Mouse (Mus musculus): Measurements from ENCODE around the gene Ripply3. TPM values are rescaled to one million over a fixed set of nuclear protein-coding genes. Genes with fewer than 3 reads are reported as not detected.

The Ripply3 gene
- polyA plus RNA-seq, 1 experiment from 2014 or later: 5.1 TPM

- no peaks in the 10 kb centered on the region for H3K36me3 ChIP-seq
- H3K4me1 ChIP-seq (replicated peaks): peaks cover 15% of the 10 kb centered on the region
- no peaks in the 10 kb centered on the region for H3K27me3 ChIP-seq (ENCODE audit: insufficient read depth, poor library complexity, severe bottlenecking)
- no peak overlapping the region for H3K27ac ChIP-seq
- no peak overlapping the region for H3K4me3 ChIP-seq
- 74% methylated on average over 11 of the region's 11 CpGs for WGBS
- no peak for DNase-seq (ENCODE audit: low spot score)
- no peaks in the 10 kb centered on the region for H3K9me3 ChIP-seq
Measured at GRCm38 (mm10) chr16:94349588-94350286, 21.5 kb downstream of the Ripply3 start.

- no peak for DNase-seq (ENCODE audit: low spot score)
- 83% methylated on average over 10 of the region's 10 CpGs for WGBS
Measured at GRCm38 (mm10) chr16:94350287-94350677, 22.1 kb downstream of the Ripply3 start.

GRCm38 (mm10) chr16:94354450-94354849, 26.2 kb downstream of the Ripply3 start:
- 61% methylated on average over 9 of the region's 9 CpGs for WGBS
- DNase-seq (ENCODE audit: low spot score): peak; percentile 25

More at GRCm38 (mm10) chr16:94350287-94350677, 22.1 kb downstream of the Ripply3 start:
- H3K27me3 ChIP-seq (ENCODE audit: insufficient read depth, poor library complexity, severe bottlenecking): no peaks in the 10 kb centered on the region
- H3K36me3 ChIP-seq: no peaks in the 10 kb centered on the region
- H3K9me3 ChIP-seq: no peaks in the 10 kb centered on the region
- no peak overlapping the region for H3K4me3 ChIP-seq
- no peak overlapping the region for H3K27ac ChIP-seq
- peaks cover 15% of the 10 kb centered on the region for H3K4me1 ChIP-seq (replicated peaks)

GRCm38 (mm10) chr16:94356046-94356445, 27.8 kb downstream of the Ripply3 start:
- DNase-seq (ENCODE audit: low spot score): no peak
- Histone ChIP-seq H3K27ac (no peak overlapping the region), H3K27me3 (ENCODE audit: insufficient read depth, poor library complexity, severe bottlenecking) (no peaks in the 10 kb centered on the region; the same call in 1 of the 2 replicates), H3K4me1 (replicated peaks) (peaks cover 14% of the 10 kb centered on the region), H3K4me3 (no peak overlapping the region), H3K36me3 (no peaks in the 10 kb centered on the region), H3K9me3 (no peaks in the 10 kb centered on the region)
- WGBS: 71% methylated on average over 7 of the region's 7 CpGs

More at GRCm38 (mm10) chr16:94354450-94354849, 26.2 kb downstream of the Ripply3 start:
- no peaks in the 10 kb centered on the region for H3K9me3 ChIP-seq
- peaks cover 15% of the 10 kb centered on the region for H3K4me1 ChIP-seq (replicated peaks)
- H3K27me3 ChIP-seq (ENCODE audit: insufficient read depth, poor library complexity, severe bottlenecking): no peaks in the 10 kb centered on the region; the same call in 1 of the 2 replicates
- H3K27ac ChIP-seq: no peak overlapping the region
- no peaks in the 10 kb centered on the region for H3K36me3 ChIP-seq
- no peak overlapping the region for H3K4me3 ChIP-seq

GRCm38 (mm10) chr16:94356776-94357494, 28.7 kb downstream of the Ripply3 start:
- no peak for DNase-seq (ENCODE audit: low spot score)
- Histone ChIP-seq H3K27ac (no peak overlapping the region), H3K4me3 (no peak overlapping the region), H3K4me1 (replicated peaks) (peaks cover 17% of the 10 kb centered on the region), H3K9me3 (no peaks in the 10 kb centered on the region), H3K27me3 (ENCODE audit: insufficient read depth, poor library complexity, severe bottlenecking) (no peaks in the 10 kb centered on the region; the same call in 1 of the 2 replicates), H3K36me3 (no peaks in the 10 kb centered on the region)
- WGBS: 82% methylated on average over 11 of the region's 11 CpGs

- Histone ChIP-seq H3K9me3 (no peaks in the 10 kb centered on the region), H3K4me1 (replicated peaks) (peaks cover 24% of the 10 kb centered on the region), H3K36me3 (no peaks in the 10 kb centered on the region), H3K27me3 (ENCODE audit: insufficient read depth, poor library complexity, severe bottlenecking) (no peaks in the 10 kb centered on the region; the same call in 1 of the 2 replicates), H3K27ac (no peak overlapping the region), H3K4me3 (no peak overlapping the region)
- DNase-seq (ENCODE audit: low spot score): no peak
- 84% methylated on average over 3 of the region's 3 CpGs for WGBS
Measured at GRCm38 (mm10) chr16:94358091-94358490, 29.9 kb downstream of the Ripply3 start.

- Histone ChIP-seq H3K27ac (no peak overlapping the region), H3K36me3 (peaks cover 11% of the 10 kb centered on the region; the same call in 1 of the 2 replicates), H3K9me3 (no peaks in the 10 kb centered on the region), H3K27me3 (ENCODE audit: insufficient read depth, poor library complexity, severe bottlenecking) (no peaks in the 10 kb centered on the region; the same call in 1 of the 2 replicates), H3K4me3 (no peak overlapping the region), H3K4me1 (replicated peaks) (peaks cover 16% of the 10 kb centered on the region)
- WGBS: 89% methylated on average over 13 of the region's 13 CpGs
- DNase-seq (ENCODE audit: low spot score): no peak
Measured at GRCm38 (mm10) chr16:94360578-94361350, 32.5 kb downstream of the Ripply3 start.

GRCm38 (mm10) chr16:94362174-94362873, 34.1 kb downstream of the Ripply3 start:
- WGBS: 53% methylated on average over 10 of the region's 10 CpGs
- no peak overlapping the region for H3K4me3 ChIP-seq
- H3K4me1 ChIP-seq (replicated peaks): peaks cover 16% of the 10 kb centered on the region
- no peaks in the 10 kb centered on the region for H3K9me3 ChIP-seq
- DNase-seq (ENCODE audit: low spot score): peak; percentile 48
- H3K27ac ChIP-seq: no peak overlapping the region
- peaks cover 15% of the 10 kb centered on the region; the same call in 1 of the 2 replicates for H3K36me3 ChIP-seq
- H3K27me3 ChIP-seq (ENCODE audit: insufficient read depth, poor library complexity, severe bottlenecking): no peaks in the 10 kb centered on the region; the same call in 1 of the 2 replicates

- no peak for DNase-seq (ENCODE audit: low spot score)
- Histone ChIP-seq H3K27me3 (ENCODE audit: insufficient read depth, poor library complexity, severe bottlenecking) (no peaks in the 10 kb centered on the region), H3K27ac (no peak overlapping the region), H3K4me1 (replicated peaks) (peaks cover 25% of the 10 kb centered on the region), H3K4me3 (no peak overlapping the region), H3K36me3 (peaks cover 22% of the 10 kb centered on the region), H3K9me3 (no peaks in the 10 kb centered on the region)
- WGBS: 86% methylated on average over 4 of the region's 4 CpGs
Measured at GRCm38 (mm10) chr16:94363814-94364213, 35.6 kb downstream of the Ripply3 start.

- H3K4me3 ChIP-seq: no peak overlapping the region
- 94% methylated on average over 3 of the region's 3 CpGs for WGBS
- H3K27me3 ChIP-seq (ENCODE audit: insufficient read depth, poor library complexity, severe bottlenecking): no peaks in the 10 kb centered on the region
- H3K36me3 ChIP-seq: peaks cover 22% of the 10 kb centered on the region
- no peak for DNase-seq (ENCODE audit: low spot score)
- H3K4me1 ChIP-seq (replicated peaks): peaks cover 28% of the 10 kb centered on the region
- no peaks in the 10 kb centered on the region for H3K9me3 ChIP-seq
- no peak overlapping the region for H3K27ac ChIP-seq
Measured at GRCm38 (mm10) chr16:94365435-94365834, 37.2 kb downstream of the Ripply3 start.

- 11% methylated on average over 6 of the region's 6 CpGs for WGBS
- H3K36me3 ChIP-seq: peaks cover 14% of the 10 kb centered on the region
Measured at GRCm38 (mm10) chr16:94369596-94370172, 41.5 kb downstream of the Ripply3 start.

More at GRCm38 (mm10) chr16:94369596-94370172, 41.5 kb downstream of the Ripply3 start:
- DNase-seq (ENCODE audit: low spot score): no peak
- peaks cover 41% of the 10 kb centered on the region for H3K4me1 ChIP-seq (replicated peaks)
- H3K4me3 ChIP-seq: peak overlapping the region; percentile 90
- H3K9me3 ChIP-seq: no peaks in the 10 kb centered on the region
- no peaks in the 10 kb centered on the region for H3K27me3 ChIP-seq (ENCODE audit: insufficient read depth, poor library complexity, severe bottlenecking)
- peak overlapping the region; percentile 99 for H3K27ac ChIP-seq
